Mouse (Mus musculus) right cerebral cortex, postnatal 14 days (tissue): ENCODE data around the gene Aicda.
A peak's percentile ranks its signal among the peaks of the same experiment; 100 is the strongest.
"Not testable (repeated sequence)": the region's sequence is repeated elsewhere in the genome, so short reads cannot be mapped to it uniquely, and the experiment has no call there.

ENCODE experiments used
- DNase-seq: peaks from one replicate; pipeline ENCODE4 v3.0.0; 2022

Aicda gene

DNA sequence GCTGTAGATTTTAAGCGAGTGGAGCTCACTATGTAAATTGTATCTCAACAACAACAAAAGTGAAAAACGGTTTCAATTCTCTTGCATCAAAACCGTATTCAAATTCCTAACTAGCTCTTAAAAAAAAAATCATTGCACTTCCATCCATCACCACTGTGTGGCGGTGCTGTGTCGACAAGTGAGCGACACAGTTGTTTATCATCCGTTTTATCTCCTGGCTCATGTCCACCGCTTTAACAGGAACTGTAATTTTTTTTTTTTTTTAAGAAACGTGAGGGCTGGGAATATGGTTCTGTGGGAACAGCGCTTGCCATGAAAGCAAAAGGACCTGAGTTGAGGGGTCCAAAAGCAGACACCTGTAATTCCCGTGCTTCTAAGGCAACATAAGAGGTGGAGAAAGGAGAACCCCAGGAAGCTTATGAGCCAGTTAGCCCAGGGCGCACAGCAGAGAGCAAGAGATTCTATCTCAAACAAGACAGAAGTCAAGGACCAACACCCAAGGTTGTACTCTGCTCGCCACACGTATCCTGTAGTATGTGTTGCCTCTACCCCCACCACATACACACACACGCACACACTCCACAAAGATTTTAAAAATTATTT lies 3.5 kb downstream of the Aicda start:
- peak; percentile 73 for DNase-seq

DNA sequence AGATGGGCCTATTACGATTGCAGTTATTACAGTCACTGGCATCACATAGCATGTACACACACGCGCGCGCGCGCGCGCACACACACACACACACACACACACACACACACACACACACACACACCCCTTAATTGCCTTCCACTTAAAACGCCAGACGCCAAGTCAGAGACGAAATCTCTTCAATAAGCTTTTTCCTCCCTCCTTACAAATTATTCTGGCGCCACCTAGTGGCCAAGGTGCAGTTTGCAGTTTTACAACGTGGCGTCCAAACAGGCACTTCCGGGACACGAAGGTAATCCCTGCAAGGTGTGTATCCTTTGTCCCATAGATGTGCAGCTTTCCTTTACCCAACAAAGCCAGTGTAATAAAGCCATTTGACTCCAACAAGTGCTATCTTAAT lies 6.8 kb downstream of the Aicda start:
- peak; percentile 75 for DNase-seq

DNA sequence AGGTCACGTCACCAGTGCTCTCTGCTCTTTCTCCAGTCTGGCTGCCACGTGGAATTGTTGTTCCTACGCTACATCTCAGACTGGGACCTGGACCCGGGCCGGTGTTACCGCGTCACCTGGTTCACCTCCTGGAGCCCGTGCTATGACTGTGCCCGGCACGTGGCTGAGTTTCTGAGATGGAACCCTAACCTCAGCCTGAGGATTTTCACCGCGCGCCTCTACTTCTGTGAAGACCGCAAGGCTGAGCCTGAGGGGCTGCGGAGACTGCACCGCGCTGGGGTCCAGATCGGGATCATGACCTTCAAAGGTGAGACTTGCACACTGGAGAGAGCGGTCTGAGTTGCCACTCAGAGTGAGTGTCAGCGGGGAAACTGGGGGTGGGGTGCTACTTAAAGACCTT lies 7.4 kb downstream of the Aicda start:
- DNase-seq, result no peak

DNA sequence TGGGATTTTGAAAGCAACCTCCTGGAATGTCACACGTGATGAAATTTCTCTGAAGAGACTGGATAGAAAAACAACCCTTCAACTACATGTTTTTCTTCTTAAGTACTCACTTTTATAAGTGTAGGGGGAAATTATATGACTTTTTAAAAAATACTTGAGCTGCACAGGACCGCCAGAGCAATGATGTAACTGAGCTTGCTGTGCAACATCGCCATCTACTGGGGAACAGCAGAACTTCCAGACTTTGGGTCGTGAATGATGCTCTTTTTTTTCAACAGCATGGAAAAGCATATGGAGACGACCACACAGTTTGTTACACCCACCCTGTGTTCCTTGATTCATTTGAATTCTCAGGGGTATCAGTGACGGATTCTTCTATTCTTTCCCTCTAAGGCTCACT lies 8.9 kb downstream of the Aicda start:
- peak; percentile 73 for DNase-seq

DNA sequence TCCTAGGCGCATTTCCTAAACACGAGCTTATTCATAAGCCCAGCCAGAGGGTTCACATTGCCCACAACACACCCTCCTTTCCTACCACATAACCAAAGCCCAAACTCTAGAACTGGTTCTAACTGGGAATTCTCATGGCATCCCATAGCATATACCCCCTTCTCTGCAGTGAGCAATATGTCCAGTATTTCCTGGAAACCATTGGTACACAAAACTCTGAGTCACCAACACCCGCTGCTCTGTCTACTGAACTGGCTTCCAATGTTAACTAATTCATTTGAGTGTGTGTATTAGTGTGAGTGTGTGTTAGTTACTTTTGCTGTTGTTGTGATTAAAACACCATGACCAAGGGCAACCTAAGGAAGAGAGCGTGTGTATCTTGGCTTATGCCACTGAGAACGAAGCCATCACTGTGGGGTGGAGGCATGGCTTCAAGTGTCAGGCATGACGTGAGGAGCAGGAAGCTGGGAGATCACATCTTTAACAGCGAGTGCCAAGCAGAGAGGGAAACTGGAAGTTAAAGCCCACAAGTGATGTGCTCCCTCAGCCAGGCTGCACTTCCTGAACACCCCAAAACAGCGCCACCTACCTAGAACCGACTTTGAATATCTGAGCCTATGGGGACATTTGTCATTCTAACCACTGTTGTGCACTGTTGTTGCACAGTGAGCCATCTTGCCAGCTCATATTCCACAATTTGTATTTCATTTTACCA lies 11.6 kb downstream of the Aicda start:
- DNase-seq, result no peak

DNA sequence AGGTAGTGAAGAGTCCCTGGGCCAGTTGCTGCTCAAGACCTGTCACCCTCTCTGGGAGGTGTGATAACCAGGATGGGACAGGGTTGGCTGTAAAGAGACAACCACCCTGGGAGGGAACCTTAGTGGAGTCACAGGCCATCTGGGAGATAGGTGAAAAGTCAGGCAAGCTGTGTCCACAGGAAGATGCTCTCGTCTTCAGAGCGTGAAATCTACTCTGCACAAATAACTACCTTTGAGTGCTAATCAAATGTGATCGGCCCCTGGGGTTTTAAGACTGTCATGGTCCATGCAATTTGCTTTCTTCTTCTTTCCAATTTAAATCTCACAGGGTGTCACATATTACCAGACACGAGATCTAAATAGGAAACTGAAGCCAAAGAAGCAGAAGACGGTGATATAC lies 15.5 kb downstream of the Aicda start:
- no peak for DNase-seq

DNA sequence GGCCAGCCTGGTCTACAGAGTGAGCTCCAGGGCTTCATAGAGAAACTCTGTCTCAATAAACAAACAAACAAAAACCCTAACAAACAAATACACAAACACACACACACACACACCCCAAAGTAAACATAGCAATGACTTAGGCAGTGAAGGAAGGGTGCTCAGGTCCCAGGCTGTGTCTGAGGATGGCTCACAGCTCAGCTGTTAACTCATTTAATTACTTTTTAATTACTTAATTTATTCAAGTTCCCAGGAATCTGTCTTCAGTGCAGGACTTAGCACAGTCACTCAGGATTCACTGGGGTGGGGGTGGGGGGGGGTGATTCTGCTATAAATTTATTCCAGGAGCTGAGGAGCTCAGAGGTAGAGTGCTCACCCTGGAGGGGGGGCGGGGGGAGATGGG lies 16.2 kb downstream of the Aicda start:
- no peak for DNase-seq

DNA sequence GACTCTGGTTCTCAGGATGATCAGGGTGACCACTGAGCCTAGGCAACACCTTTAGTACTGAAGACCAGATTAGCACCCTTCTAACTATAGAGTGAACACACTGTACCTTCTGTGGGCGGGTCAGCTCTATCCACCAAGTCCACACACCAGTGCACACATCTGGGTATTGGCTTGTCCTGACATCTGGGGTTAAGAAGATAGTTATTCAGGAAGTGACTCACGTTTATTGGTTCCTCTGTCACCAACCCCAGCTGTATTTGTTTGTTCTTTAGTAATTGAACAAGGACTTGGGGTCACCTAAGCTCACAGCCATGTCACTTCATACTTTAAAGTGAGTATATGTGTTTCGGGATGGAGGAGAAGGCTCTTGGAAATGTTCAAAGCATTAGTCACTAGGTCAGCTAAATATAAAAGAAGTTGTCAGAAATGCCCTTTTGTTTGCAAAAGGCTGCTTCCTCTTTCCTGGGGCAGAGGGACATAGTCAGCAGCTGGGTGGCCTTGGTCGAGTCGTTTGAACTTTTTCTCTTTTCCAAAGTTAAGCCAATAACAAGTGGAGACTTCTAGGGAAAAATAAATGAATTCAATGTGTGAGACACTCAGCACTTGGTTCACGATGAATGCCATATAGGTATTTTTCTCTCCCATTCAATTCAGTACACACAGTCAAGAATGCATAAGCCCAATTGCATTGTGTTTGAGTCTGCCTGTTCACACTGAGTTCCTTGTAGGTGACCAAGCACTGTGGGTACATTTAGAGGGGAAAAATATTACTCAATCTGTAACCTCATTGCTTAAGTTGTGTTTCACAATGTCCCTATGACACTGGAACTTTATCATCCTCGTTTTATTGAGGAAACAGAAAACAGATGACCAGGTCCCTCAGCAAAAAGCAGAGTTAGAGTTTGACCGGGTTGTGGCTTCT lies 17.4 kb downstream of the Aicda start:
- DNase-seq, result no peak

DNA sequence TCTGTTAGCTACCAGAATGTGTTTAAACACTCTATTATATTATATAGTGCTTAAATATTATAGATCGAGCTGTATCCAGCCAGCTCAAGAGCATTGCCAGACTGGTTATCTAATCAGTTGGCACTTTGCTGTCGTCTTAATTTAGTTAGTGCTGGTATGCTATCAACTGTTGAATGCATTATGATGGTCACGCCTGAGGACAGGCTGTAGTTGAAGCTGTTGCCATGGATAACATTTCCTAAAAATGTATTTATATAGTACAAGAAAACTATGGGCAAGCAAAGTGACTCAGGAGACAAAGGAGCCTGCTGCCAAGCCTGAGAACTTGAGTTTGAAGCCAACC lies 18.0 kb downstream of the Aicda start:
- DNase-seq, result no peak

DNA sequence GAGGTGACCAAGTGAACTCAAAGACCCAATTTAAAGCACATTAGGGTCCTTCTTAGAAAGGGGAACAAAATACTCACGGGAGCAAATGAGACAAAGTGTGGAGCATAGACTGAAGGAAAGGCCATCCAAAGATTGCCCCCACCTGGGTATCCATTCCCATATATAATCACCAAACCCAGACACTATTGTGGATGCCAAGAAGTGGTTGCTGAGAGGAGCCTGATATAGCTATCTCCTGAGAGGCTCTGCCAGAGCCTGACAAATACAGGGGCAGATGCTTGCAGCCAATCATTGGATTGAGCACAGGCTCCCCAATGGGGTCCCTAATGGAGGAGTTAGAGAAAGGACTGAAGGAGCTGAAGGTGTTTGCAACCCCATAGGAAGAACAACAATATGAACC lies 21.4 kb downstream of the Aicda start:
- not testable (repeated sequence) for DNase-seq

DNA sequence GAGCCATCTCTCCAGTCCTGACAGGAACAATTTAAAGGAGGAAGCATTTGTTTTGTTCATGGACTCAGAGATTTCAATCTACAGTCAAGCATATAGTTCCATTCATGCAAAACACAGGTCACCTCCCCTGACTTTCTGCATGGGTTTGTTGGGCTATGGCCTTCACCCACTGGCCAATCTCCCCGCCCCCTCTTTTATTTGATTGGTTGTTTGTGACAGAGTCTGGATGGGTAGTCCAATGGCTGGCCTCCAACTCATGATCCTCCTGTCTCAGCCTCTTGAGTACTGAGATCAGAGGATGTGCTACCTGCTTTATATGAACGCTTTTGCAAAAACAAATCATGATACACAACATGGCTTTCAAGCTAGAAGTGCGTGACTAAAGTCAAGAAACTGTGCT lies 23.4 kb downstream of the Aicda start:
- DNase-seq, result no peak

DNA sequence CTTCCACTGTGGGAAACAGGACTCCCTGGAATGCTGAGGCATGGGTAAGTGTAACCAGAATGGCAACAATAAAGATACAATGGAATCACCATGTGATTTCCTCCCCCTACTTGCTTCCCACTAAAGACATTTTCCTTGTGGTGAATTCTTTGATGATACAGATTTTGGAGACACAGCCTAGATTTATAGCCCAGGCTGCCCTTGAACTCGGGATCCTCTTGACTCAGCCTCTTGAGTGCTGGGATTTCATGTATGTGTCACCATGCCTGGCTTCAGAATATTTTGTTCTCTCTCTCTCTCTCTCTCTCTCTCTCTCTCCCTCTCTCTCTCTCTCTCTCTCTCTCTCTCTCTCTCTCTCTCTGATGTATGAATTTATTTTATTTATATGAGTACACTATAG lies 25.5 kb downstream of the Aicda start:
- no peak for DNase-seq

DNA sequence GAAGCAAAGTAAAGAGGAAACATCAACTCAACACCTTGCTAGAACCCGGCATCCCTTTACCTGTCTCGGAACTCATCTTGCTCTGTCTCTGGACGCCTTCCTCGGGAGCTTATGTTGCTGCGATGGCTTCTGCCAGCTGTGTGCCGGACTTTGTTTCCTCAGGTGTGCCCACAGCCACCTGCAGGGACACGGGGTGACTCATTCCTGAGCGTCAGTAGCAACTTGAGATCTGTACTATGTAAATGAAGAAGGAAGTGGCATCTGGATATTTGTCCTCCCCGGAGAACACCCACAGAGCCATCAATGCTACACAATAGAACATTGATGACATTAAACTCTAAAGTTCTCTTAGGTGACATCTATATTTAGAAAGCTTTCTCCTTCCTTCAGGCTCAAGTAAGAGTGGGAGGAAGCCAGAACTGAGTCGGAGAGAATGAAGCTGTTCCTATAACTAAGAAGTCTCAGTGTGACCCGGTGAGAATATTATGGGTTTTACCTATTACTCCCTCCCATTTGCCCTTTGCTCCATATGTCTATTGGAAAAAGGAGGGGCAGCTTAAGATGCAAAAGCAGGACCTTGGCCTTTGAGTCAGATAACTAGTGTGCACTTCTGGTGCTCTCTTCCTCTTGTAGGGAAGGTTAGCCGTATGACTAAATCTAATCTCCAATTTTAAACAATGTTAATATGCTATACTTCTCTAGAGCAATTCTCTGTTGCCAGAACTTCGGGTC lies 37.6 kb downstream of the Aicda start:
- no peak for DNase-seq

DNA sequence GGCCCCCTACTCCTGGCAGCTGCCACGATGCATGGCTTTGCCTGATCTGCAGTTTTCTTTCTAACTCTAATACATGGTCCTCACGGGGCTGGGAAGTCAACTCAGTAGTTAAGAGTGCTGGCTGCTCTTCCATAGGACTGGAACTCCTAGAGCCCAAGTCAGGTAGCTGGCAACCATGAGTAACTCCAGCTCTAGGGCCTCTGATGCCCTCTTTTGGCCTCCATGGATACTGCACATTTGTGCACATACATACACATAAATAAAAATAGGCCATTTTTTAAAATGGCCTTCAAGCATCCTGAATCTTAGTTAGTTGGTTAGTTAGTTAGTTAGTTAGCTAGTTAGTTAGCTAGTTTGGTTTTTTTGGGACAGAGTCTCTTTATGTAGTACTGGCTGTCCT lies 39.3 kb downstream of the Aicda start:
- no peak for DNase-seq

DNA sequence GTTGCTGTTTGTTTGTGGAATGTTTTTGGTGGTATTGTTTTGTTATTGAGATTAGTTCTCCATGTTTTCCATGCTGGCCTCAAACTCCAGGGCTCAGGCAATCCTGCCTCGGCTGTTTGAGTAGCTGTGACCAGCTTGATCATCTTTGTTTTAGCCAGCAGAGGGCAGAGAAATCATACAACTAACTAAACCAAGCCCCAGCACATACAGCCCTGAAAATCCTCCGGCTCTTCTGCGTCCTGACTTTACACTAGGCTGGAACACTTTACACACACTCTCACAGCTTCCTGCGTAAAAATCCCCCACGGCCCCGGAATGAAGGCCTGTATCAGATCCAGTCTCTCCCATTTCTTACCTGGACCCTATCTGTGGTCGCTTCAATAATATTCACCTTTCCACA lies 42.0 kb downstream of the Aicda start:
- DNase-seq, result peak; percentile 9

DNA sequence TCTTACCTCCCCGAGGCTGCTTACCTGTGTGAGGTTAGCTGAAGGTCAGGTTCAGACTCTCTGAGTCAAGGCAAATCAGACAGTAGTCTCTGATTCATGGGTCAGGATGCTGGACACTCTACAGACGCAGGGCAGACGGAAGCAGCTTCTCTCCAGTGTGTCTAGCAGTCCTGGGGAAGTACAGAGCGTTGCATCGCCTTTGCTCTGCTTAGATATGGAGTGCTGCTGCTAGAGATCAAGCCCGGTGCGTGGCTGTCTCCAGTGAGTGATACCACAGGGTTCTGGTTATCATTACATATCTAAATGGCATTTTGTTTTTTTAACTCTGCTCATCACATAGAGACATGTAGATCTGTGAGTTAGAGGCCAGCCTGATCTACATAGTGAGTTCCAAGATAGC lies 43.0 kb downstream of the Aicda start:
- no peak for DNase-seq

DNA sequence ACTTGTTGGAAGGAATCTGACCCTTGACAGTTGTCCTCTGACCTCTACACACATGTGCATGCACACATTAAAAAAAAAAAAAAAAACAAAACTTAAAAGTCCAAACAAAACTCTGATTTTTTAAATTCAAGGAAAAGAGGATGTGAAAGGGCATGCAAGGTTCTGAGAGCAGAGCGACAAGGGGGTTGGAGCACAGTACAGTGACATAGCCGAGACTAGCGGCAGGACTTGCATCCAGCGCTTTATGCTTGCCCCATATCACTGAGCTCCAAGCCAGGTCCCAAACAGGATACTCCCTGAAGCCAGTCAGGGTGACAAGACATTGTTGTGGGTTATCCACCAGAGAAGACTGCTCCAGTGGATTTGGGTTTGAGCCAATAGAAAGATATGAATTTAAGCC lies 44.4 kb downstream of the Aicda start:
- DNase-seq, result no peak

DNA sequence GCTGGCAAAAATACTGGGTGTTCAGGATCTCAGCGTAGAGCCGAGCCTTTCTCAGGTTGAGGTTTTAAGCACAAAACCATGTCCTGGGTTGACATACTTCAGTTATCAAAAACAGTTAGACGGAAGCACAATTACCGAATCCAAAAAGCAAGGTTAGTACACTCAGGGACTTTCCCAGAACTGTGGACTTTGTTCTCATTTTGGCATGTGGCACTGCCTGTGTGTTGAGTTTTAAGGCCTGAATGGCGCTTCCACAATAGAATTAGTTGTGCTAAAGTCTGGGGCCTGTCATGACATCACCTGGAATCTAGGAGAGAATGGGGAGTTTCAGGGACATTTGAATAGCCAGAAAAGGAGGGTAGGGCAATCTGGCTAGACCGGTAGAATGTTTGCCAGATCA lies 44.8 kb downstream of the Aicda start:
- DNase-seq, result no peak

DNA sequence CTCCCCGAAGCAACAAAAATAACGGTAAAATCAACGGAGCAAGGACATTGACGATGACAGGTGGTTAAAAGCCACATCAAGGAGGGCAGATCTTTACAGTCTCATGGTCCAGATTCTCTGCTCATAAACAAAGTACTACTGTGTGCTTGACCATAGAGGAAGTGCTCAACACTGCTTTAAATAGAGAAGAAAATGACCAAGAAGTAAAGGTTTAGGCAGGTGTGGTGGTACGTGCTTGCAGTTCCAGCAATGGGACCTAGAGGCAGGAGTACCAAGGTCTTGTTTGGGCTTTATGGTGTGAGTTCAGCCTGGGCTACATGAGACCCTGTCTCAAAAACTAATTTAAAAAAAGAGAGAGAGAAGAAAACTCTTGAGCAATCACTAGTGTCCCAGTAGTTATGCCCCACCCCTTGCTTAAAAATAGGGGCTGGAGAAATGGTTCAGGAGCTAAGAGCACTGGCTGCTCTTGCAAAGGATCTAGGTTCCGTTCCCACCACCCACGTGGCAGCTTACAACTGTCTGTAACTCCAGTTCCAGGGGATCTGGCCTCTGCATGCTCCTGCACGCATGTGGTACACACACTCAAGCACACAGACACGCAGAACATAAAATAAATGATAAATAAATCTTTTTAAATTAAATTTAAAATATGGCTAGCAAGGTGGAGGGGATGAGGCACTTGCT lies 45.6 kb downstream of the Aicda start:
- DNase-seq, result no peak

DNA sequence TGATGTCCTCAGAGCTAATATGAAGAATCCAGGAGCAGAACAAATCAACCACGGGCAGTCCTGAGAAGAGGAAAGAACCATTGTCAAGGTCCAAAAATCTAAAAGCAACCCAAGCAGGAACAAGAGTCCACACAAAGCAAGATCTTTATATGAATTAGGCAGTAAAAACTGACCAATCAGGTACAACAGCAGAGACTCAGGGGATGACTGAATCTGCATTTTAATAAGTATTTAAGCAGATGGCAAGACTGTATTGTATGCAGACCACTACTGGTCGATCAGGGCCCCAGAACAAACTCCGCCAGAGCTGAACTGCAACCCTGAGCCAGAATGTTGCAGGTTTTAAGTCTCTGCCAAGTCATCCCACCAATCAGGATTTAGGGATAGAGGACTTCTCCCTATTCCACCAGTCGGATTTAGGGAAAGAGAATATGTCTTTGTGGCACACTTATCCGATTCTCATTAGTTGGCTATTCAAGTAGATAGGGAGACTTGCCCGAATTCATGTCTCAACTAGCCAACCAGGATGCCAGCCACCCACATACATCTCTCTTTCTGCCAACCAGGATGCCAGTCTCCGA lies 46.6 kb downstream of the Aicda start:
- DNase-seq, result no peak

DNA sequence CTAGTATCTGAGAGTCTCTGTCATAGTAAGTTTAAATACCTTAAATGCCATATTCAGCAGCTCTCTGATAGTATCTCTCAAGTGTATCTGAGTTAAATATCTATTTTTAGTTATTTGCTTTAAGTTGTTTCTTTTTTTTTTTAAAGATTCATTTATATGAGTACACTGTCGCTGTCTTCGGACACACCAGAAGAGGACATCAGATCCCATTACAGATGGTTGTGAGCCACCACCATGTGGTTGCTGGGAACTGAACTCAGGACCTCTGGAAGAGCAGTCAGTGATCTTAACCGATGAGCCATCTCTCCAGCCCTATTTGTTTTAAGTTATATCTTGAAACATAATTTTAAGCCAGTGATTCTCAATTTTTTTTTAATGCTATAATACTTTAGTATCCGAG lies 47.4 kb downstream of the Aicda start:
- no peak for DNase-seq

DNA sequence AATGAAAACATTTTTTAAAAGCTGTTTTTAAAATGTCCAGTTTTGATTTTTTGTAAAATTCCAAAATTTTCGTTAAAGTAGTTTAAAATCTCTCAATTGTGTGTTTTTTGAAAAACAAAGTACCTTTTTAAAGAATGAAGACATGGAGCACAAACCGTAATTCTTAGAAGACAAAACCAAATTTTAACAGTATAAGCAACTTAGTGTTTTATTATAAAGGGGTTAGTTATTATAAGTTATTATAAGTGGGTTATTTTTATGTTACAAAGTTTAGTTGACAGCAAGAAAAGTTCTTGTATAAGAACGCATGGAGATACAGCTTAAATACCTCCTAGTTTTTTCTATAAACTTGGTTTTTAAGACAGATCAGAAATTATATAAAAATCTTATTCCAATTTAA lies 48.0 kb downstream of the Aicda start:
- DNase-seq, result no peak
